Mouse (Mus musculus) neural tube, embryonic 15.5 days (tissue): ENCODE measurements around the gene Mrc1. TPM values are rescaled to one million over a fixed set of nuclear protein-coding genes. Genes with fewer than 3 reads are reported as not detected.

Source experiments
- ATAC-seq: fragments of 200-750 bp; cut with Nextera tagmentation; 2 replicates; pipeline ENCODE4 v1.8.0; 2017; ENCODE audit warnings: mild to moderate bottlenecking, moderate TSS enrichment, moderate library complexity; ENCODE audit not compliant: low FRiP score
- H3K27ac ChIP-seq: fragments of 300-500 bp; sonication (generic); replicated peaks from 2 replicates; pipeline ENCODE4 v1.5.1; 2015; ENCODE audit warnings: mild to moderate bottlenecking, inconsistent platforms
- H3K27me3 ChIP-seq: fragments of 300-500 bp; sonication (generic); replicated peaks from 2 replicates; pipeline ENCODE4 v1.6.1; 2015; ENCODE audit warnings: inconsistent platforms
- H3K36me3 ChIP-seq: fragments of 300-500 bp; sonication (generic); 2 replicates; pipeline ENCODE4 v1.6.1; 2015; ENCODE audit warnings: inconsistent platforms
- H3K4me1 ChIP-seq: fragments of 300-500 bp; sonication (generic); 2 replicates; pipeline ENCODE4 v1.6.1; 2015; ENCODE audit warnings: inconsistent platforms
- H3K4me2 ChIP-seq: fragments of 300-500 bp; sonication (generic); 2 replicates; pipeline ENCODE4 v1.6.1; 2015; ENCODE audit warnings: inconsistent platforms, mild to moderate bottlenecking, moderate library complexity
- H3K4me3 ChIP-seq: fragments of 300-500 bp; sonication (generic); replicated peaks from 2 replicates; pipeline ENCODE4 v1.5.1; 2015; ENCODE audit warnings: mild to moderate bottlenecking, inconsistent platforms
- H3K9ac ChIP-seq: fragments of 300-500 bp; sonication (generic); replicated peaks from 2 replicates; pipeline ENCODE4 v1.6.1; 2015; ENCODE audit warnings: mild to moderate bottlenecking, inconsistent platforms
- H3K9me3 ChIP-seq: fragments of 300-500 bp; sonication (generic); replicated peaks from 2 replicates; pipeline ENCODE4 v1.6.1; 2016; ENCODE audit warnings: inconsistent platforms
- WGBS: fragments of 180-500 bp; shearing (Covaris S2); methylation state at CpG from one replicate; pipeline ENCODE4 v1.1.7; 2015; ENCODE audit warnings: mixed read lengths; 5-methylcytosine and 5-hydroxymethylcytosine counted together
- polyA plus RNA-seq: library from polyadenylated mRNA; unstranded; fragments of >200 nt; fragmentation: Nextera tagmentation; extraction: Ambion mirVana; gene quantifications from 2 replicates; pipeline ENCODE4 v1.2.1, GENCODE M21; 2015

Gene Mrc1
- polyA plus RNA-seq, 1 experiment from 2014 or later, result 4.2 TPM

DNA sequence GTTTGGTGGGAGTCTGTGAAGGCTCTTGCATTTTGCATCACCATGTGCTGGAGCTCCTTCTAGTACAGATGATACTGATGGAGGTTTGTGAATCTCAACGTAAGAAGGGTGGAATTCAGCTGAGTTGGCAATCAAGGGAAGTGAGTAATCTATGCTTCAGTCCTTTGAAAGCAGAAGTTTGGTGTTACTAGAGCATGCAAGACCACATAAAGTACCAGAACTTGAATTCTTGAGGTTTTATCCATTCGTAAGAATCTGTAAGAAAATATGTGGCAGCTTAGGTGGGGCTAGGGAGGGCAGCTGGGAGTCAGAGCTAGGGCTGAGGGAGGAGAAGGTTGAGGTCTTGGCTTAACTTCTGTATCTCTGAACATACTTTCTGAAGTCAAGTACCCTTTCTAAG lies 15.5 kb downstream of the Mrc1 start:
- Histone ChIP-seq H3K27me3 (no peaks in the 10 kb centered on the region), H3K4me2 (no peak overlapping the region), H3K9ac (no peak overlapping the region), H3K4me1 (no peaks in the 10 kb centered on the region), H3K4me3 (no peak overlapping the region), H3K27ac (no peak overlapping the region), H3K9me3 (no peaks in the 10 kb centered on the region), H3K36me3 (no peaks in the 10 kb centered on the region)
- WGBS, result 86% methylated on average over 2 of the region's 2 CpGs
- ATAC-seq, result no peak

DNA sequence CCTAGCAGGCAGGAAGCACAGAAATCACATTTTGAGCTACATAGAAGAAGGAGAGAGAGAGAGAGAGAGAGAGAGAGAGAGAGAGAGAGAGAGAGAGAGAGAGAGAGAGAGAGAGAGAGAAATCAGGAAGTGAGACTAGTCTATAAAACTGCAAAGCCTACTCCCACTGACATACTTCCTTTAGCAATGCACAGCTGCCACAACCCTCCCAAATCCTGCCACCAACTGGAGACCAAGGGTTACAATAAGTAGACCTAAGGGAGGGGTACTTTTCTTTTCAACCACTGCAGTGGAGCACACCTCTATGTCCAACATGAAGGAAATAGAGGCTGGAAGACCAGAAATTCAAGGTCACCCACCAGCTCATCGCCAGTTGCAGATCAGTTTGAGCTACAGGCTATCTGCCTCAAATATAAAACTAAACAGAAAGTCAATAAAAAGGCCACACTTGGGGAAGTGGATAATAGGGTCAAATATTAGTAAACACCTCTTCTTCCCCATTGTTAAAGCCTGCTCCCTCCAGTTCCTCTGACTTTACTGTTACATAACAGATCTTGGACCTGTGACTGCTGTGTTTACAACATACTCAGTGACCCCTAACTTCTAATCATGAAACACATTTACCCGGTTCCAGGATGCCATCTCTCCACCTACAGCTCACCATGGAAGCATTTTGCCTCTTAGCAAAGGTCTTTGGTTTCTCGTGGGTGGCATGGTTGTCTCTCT lies 20.8 kb downstream of the Mrc1 start:
- H3K9ac ChIP-seq, result no peak overlapping the region
- H3K4me2 ChIP-seq, result no peak overlapping the region
- no peaks in the 10 kb centered on the region for H3K36me3 ChIP-seq
- H3K9me3 ChIP-seq, result no peaks in the 10 kb centered on the region
- WGBS, result 83% methylated on average over 3 of the region's 3 CpGs
- no peaks in the 10 kb centered on the region for H3K4me1 ChIP-seq
- no peak overlapping the region for H3K4me3 ChIP-seq
- no peak for ATAC-seq
- no peaks in the 10 kb centered on the region for H3K27me3 ChIP-seq
- H3K27ac ChIP-seq, result no peak overlapping the region

DNA sequence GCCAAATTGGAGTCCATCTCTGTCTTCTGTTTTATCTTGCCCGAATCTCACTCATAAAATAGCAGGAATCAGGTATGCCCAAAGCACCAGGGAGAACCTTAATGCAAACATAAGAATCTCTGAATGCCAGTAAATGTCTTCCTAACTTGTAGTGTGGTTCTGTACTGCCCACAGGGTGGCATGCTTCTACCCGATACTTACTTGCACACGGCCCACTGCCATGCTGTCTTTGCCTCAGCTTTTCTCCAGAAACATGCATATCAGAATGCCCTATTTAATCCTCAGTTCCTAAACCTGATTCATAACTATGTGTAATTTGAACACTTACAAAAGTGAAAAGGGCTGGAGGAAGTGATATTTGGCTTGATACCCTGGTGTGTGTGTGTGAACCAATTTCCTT lies 22.7 kb downstream of the Mrc1 start:
- no peaks in the 10 kb centered on the region for H3K27me3 ChIP-seq
- no peaks in the 10 kb centered on the region for H3K4me1 ChIP-seq
- no peak overlapping the region for H3K4me2 ChIP-seq
- H3K4me3 ChIP-seq, result no peak overlapping the region
- ATAC-seq, result no peak
- no peak overlapping the region for H3K9ac ChIP-seq
- WGBS, result 79% methylated on average over 3 of the region's 3 CpGs
- no peaks in the 10 kb centered on the region for H3K36me3 ChIP-seq
- H3K27ac ChIP-seq, result no peak overlapping the region
- no peaks in the 10 kb centered on the region for H3K9me3 ChIP-seq

DNA sequence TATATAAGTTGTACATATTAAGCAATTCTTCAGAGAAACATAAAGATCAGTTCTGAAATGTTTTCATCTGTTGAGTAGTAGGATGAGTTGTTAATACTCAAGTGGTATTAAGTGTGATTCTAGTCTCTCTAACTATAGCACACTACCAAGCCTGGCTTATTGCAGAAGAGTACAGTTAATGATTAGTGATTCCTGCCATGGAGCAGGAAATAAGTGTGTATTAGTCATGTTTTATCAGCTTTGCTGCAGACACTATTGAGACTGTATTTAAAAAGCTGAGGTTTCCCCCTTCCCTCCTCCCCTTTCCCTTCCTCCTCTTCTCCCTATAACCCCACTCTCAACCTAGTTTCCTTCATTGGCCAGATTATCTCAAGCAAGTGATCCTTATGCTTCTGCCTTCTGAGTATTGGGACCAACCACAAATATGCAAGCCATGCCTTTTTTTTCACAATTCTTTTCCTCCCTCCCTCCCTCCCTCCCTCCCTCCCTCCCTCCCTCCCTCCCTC lies 29.2 kb downstream of the Mrc1 start:
- Histone ChIP-seq H3K9me3 (no peaks in the 10 kb centered on the region), H3K27me3 (no peaks in the 10 kb centered on the region), H3K4me1 (no peaks in the 10 kb centered on the region), H3K36me3 (no peaks in the 10 kb centered on the region), H3K27ac (no peak overlapping the region), H3K4me3 (no peak overlapping the region), H3K4me2 (no peak overlapping the region), H3K9ac (no peak overlapping the region)
- ATAC-seq, result no peak

DNA sequence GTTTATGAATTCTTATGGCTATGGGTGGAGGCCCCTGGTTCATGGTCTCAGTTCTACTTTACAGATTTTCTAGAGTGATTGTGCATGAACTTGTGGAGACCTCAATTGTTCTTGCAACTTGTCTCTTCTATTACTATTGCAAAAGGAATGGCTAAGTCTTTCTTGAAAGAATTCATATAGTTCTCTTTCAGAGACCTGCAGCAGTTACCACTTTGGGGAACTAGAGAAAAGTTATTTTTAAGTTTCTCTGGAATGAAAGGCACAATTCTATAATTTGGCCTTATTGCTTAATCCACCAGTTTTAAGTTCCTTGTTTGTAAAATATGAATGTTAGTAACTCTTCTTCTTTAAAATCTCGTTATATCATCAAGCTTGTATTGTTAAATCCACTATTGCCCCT lies 32.9 kb downstream of the Mrc1 start:
- Histone ChIP-seq H3K9ac (no peak overlapping the region), H3K4me3 (no peak overlapping the region), H3K9me3 (no peaks in the 10 kb centered on the region), H3K27ac (no peak overlapping the region), H3K27me3 (no peaks in the 10 kb centered on the region), H3K4me1 (no peaks in the 10 kb centered on the region), H3K4me2 (no peak overlapping the region), H3K36me3 (no peaks in the 10 kb centered on the region)
- ATAC-seq, result no peak
- 78% methylated on average over 1 of the region's 1 CpGs for WGBS

DNA sequence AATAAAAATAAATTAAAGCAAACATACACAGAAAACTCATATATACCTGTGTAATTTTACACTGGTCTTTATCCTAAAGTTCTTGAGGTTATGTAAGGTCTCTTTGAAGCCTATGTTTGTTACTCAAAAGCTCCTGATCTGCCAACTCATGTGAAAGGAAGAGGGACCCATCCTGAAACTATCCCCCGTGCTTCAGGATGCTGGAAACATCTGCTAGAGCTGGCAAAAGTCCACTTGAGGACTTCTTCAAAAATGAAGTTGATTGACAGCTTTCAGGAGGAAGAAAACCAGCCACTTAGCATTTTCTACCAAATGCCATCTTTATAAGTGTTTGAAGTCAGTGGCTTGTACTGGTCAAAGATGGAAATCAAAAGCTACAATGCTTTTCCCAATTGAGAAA lies 40.0 kb downstream of the Mrc1 start:
- Histone ChIP-seq H3K4me2 (no peak overlapping the region), H3K36me3 (no peaks in the 10 kb centered on the region), H3K27me3 (no peaks in the 10 kb centered on the region), H3K9me3 (no peaks in the 10 kb centered on the region), H3K4me1 (no peaks in the 10 kb centered on the region), H3K9ac (no peak overlapping the region), H3K27ac (no peak overlapping the region), H3K4me3 (no peak overlapping the region)
- WGBS, result 82% methylated on average over 1 of the region's 1 CpGs
- no peak for ATAC-seq

DNA sequence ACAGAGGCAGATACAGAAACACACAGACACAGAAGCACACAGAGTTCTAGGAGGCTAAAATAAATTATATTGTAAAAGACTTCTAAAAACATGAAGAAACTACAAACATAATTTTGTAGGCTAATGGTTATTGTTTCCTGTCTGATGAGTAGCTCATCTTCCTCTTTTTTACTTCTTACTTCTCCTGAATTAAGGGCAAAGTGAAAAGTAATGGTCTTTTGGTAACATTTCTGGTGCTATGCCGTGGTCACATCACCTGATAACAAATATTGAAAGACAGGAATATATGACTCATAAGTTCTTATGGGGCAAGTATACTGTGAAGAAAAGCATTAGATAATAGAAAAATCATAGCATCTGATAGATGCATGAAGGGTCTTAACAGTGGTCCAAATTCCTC lies 42.9 kb downstream of the Mrc1 start:
- H3K4me3 ChIP-seq, result no peak overlapping the region
- no peaks in the 10 kb centered on the region for H3K9me3 ChIP-seq
- H3K36me3 ChIP-seq, result no peaks in the 10 kb centered on the region
- H3K27me3 ChIP-seq, result no peaks in the 10 kb centered on the region
- no peak overlapping the region for H3K27ac ChIP-seq
- no peak overlapping the region for H3K9ac ChIP-seq
- 93% methylated on average over 1 of the region's 1 CpGs for WGBS
- H3K4me2 ChIP-seq, result no peak overlapping the region
- H3K4me1 ChIP-seq, result no peaks in the 10 kb centered on the region
- ATAC-seq, result no peak

DNA sequence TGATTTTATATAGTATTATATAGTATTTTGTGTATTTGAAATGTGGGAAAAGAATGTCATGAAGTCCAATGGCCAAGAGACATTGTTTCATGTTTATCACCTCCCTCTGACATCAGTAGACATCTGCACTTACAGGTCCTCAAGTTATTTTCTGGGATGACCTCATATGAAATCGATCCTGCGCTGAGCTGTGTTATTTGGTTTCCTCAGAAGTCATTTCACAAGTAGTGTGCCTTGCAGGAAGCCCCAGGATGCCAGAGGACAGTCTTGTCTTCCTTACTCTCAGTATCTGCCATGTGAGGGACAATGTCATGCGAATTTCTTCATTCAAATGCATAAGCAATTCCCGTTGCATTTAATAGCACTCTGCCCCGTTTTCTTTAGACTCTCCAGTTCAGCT lies 46.6 kb downstream of the Mrc1 start:
- WGBS, result 71% methylated on average over 5 of the region's 5 CpGs
- Histone ChIP-seq H3K27ac (no peak overlapping the region), H3K36me3 (no peaks in the 10 kb centered on the region), H3K4me2 (no peak overlapping the region), H3K4me1 (no peaks in the 10 kb centered on the region), H3K9ac (no peak overlapping the region), H3K4me3 (no peak overlapping the region), H3K27me3 (no peaks in the 10 kb centered on the region), H3K9me3 (no peaks in the 10 kb centered on the region)
- ATAC-seq, result no peak

DNA sequence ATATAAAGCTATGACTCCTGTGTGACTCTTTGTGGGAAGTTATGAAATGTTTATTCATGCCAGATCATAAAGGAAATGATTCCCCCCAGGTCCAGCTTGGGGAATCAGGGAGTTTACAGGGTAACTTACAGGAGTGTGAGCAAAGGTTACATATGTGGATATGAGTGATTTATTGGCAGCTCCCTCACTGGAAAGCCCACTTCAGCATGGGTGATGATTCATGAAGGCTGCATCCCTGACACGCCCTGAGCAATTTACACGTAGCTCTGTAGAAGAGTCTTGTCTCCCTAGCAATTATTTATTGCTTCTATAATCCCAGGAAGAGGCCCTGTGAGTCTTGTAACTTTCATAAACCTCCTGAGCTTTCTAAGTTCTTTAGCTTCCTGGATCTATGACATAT lies 50.1 kb downstream of the Mrc1 start:
- Histone ChIP-seq H3K4me2 (no peak overlapping the region), H3K27me3 (no peaks in the 10 kb centered on the region), H3K36me3 (no peaks in the 10 kb centered on the region), H3K4me1 (no peaks in the 10 kb centered on the region), H3K27ac (no peak overlapping the region), H3K4me3 (no peak overlapping the region), H3K9me3 (no peaks in the 10 kb centered on the region), H3K9ac (no peak overlapping the region)
- ATAC-seq, result no peak
- 57% methylated on average over 2 of the region's 2 CpGs for WGBS

DNA sequence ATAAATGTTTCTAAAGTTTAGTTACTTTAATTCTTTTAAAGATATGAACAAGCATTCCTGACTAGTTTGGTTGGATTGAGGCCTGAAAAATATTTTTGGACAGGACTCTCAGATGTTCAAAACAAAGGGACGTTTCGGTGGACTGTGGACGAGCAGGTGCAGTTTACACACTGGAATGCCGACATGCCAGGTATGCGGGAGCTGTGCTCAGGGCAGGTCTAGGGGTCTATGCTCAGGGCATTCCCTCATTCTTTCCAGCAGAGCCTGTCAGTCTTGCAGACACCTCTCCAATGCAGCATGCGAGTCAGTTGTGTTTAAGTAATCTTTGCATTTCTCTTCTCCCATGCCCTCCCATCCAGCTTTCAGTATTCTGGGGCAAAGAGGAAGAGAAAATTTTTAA lies 50.6 kb downstream of the Mrc1 start:
- Histone ChIP-seq H3K9me3 (no peaks in the 10 kb centered on the region), H3K27ac (no peak overlapping the region), H3K27me3 (no peaks in the 10 kb centered on the region), H3K36me3 (no peaks in the 10 kb centered on the region), H3K4me3 (no peak overlapping the region), H3K4me2 (no peak overlapping the region), H3K9ac (no peak overlapping the region), H3K4me1 (no peaks in the 10 kb centered on the region)
- 90% methylated on average over 6 of the region's 6 CpGs for WGBS
- no peak for ATAC-seq

DNA sequence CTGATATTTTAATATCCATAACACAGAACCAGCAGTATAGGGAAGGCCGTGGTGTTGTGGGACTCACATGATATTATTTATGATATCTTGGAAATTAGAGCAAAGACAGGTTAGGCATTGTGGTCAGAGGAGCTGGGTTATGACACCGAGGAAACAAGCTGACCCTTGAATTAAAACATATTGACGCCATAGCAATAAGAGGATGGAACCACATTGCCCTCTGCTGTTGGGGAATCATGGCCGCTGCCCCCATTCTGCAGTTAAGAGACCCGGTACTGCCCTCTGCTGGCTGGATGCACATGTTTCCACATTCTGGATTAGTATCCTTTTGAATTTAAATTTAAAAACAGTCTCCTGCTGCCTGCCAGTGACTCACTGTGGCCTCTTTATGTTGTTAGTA lies 66.1 kb downstream of the Mrc1 start:
- Histone ChIP-seq H3K4me1 (no peaks in the 10 kb centered on the region), H3K36me3 (no peaks in the 10 kb centered on the region), H3K9ac (no peak overlapping the region), H3K27ac (no peak overlapping the region), H3K4me2 (no peak overlapping the region), H3K4me3 (no peak overlapping the region), H3K9me3 (no peaks in the 10 kb centered on the region), H3K27me3 (no peaks in the 10 kb centered on the region)
- ATAC-seq, result no peak
- 50% methylated on average over 5 of the region's 5 CpGs for WGBS

DNA sequence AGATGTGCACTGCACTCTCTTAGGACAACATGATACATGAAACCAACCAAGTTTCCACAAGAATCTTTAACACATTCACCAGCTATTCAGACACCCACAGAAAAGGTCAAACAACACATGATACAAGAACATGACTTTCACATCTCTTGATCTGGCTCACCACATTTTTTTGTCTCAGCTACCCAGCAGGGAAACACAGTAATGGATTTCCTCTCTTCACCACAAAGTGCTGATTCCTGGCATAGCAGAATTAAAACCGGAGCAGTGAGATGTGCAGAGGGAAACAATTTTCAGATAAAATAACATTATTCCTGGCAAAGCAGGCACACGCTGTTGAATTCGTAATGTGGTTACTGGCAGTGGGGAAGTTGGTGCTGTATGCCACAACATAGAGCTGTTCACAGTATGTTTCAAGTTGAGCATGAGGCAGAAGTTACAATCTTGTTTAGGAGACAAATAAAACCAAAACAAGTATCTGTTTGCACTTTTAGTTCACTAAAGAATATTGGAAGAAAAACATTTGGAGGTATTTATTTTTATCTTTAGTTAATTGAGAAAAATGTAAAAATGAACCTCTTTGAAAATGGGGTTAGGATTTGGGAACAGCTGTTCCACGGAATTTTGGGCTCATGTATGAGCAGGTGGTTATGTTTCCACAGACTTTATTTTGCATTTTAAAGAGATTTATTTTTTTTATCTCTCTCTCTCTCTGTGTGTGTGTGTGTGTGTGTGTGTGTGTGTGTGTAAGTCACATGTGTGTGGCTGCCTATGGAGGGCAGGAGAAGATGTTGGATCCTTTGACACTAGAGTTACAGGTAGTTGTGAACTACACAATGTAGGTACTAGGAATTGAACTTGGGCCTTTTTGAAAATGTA lies 83.6 kb downstream of the Mrc1 start:
- Histone ChIP-seq H3K9ac (no peak overlapping the region), H3K9me3 (0 out of 2 replicates have a peak, but pooled peaks cover 3% of the 10 kb centered on the region), H3K36me3 (no peaks in the 10 kb centered on the region), H3K27me3 (no peaks in the 10 kb centered on the region), H3K27ac (no peak overlapping the region), H3K4me2 (no peak overlapping the region), H3K4me1 (no peaks in the 10 kb centered on the region), H3K4me3 (no peak overlapping the region)
- 77% methylated on average over 4 of the region's 4 CpGs for WGBS
- no peak for ATAC-seq
